Mouse (Mus musculus): ENCODE measurements at regions not wholly inside any gene's neighbourhood (a gene's known extent, or its start where the extent isn't known, plus 50 kb on each side); places are given as distances from the start of the nearest gene placed in this dataset.

- DNase-seq: no peak
Measured at GRCm38 (mm10) chr19:23044510-23045464, 96.2 kb upstream of the Klf9 start.

- DNase-seq: no peak
Measured at GRCm38 (mm10) chr19:23051456-23051855, 89.6 kb upstream of the Klf9 start.

GRCm38 (mm10) chr19:23054440-23054839 lies 86.6 kb upstream of the Klf9 start:
- DNase-seq: no peak

- DNase-seq: no peak
Measured at GRCm38 (mm10) chr19:23055916-23056805, 84.9 kb upstream of the Klf9 start.

- peak; percentile 94 for DNase-seq
Measured at GRCm38 (mm10) chr19:23056851-23057707, 83.9 kb upstream of the Klf9 start.

GRCm38 (mm10) chr19:23057739-23058501 lies 83.1 kb upstream of the Klf9 start:
- DNase-seq: peak; percentile 69

- peak; percentile 89 for DNase-seq
Measured at GRCm38 (mm10) chr19:23058502-23058900, 82.5 kb upstream of the Klf9 start.

- DNase-seq: peak; percentile 85
Measured at GRCm38 (mm10) chr19:23061081-23061640, 79.9 kb upstream of the Klf9 start.

- DNase-seq: peak; percentile 56
Measured at GRCm38 (mm10) chr19:23061906-23062305, 79.1 kb upstream of the Klf9 start.

GRCm38 (mm10) chr19:23062851-23063250 lies 78.2 kb upstream of the Klf9 start:
- peak; percentile 69 for DNase-seq

GRCm38 (mm10) chr19:23065548-23065947 lies 75.5 kb upstream of the Klf9 start:
- peak; percentile 80 for DNase-seq

GRCm38 (mm10) chr19:23066726-23067125 lies 74.3 kb upstream of the Klf9 start:
- DNase-seq: no peak

- no peak for DNase-seq
Measured at GRCm38 (mm10) chr19:23068600-23068999, 72.4 kb upstream of the Klf9 start.

- DNase-seq: no peak
Measured at GRCm38 (mm10) chr19:23069656-23070055, 71.4 kb upstream of the Klf9 start.

- DNase-seq: no peak
Measured at GRCm38 (mm10) chr19:23071000-23071399, 70.0 kb upstream of the Klf9 start.

- no peak for DNase-seq
Measured at GRCm38 (mm10) chr19:23074602-23075570, 66.1 kb upstream of the Klf9 start.

- no peak for DNase-seq
Measured at GRCm38 (mm10) chr19:23075790-23076189, 65.2 kb upstream of the Klf9 start.

GRCm38 (mm10) chr19:23085173-23085660 lies 55.8 kb upstream of the Klf9 start:
- no peak for DNase-seq

GRCm38 (mm10) chr19:23087575-23087974 lies 53.5 kb upstream of the Klf9 start:
- no peak for DNase-seq

GRCm38 (mm10) chr19:23089081-23089480 lies 51.9 kb upstream of the Klf9 start:
- DNase-seq: no peak

Measured in lung, postnatal 36 days (tissue).